Mouse (Mus musculus) adrenal gland, postnatal 36 days (tissue): ENCODE data around the gene Kif3c. TPM values are rescaled to one million over a fixed set of nuclear protein-coding genes. Genes with fewer than 3 reads are reported as not detected.
A peak's percentile ranks its signal among the peaks of the same experiment; 100 is the strongest.

ENCODE experiments used
- DNase-seq, 2 experiments: peaks; one replicate each; pipeline ENCODE4 v3.0.0; 2021; ENCODE audit warnings: mixed read lengths in 1 of 2
- total RNA-seq, 2 experiments: library from RNA; stranded (reverse); gene quantifications; 2 replicates each; pipeline ENCODE4 v1.2.3; 2021

Kif3c gene
- total RNA-seq, 2 experiments from 2014 or later: 19.1 to 30.6 TPM

GRCm38 (mm10) chr12:3425375-3426341, 60.7 kb downstream of the Kif3c start:
- DNase-seq: peak; percentile 39 to 41

- DNase-seq: peak; percentile 100
Observed at GRCm38 (mm10) chr12:3426530-3427034, 61.6 kb downstream of the Kif3c start, which contains the start of gene Asxl2. Gene Asxl2 (plus strand): TSS chr12:3426857.

GRCm38 (mm10) chr12:3427067-3427889, 62.3 kb downstream of the Kif3c start:
- peak; percentile 77 to 78 for DNase-seq

DNA sequence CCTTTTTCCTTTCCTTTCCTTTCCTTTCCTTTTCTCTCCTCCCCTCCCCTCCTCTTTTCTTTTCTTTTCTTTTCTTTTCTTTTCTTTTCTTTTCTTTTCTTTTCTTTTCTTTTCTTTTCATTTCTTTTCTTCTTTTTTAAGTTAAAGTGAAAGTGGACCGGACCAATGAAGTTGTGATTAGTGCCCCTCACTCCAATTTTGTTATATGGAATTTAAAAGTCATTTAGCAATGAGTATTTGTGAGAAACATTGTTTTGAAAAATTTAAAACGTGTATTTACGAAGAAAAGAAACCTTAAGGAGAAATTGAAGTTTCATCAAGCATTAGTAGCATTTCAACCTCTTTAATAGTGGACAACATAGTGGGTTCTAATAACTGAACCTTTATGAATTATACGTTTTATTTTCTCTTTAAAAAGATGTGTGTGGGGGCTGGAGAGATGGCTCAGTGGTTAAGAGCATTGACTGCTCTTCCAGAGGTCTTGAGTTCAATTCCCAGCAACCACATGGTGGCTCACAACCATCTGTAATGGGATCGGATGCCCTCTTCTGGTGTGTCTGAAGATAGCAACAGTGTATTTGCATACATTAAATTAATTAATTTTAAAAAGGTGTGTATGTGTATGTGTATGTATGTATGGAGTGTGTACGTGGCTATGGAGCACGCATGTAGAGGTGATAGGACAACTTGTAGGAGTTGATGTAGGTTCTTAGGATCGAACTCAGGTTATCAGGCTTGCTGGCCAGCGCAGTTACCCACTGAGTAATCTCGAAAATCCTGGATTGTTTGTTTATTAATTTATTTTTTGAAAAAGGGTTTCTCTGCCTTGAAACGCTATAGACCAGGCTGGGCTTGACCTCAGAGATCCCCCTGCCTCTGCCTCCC, 63.2 kb downstream of the Kif3c start:
- no peak for DNase-seq

GRCm38 (mm10) chr12:3429681-3430442, 64.9 kb downstream of the Kif3c start:
- DNase-seq: no peak

DNA sequence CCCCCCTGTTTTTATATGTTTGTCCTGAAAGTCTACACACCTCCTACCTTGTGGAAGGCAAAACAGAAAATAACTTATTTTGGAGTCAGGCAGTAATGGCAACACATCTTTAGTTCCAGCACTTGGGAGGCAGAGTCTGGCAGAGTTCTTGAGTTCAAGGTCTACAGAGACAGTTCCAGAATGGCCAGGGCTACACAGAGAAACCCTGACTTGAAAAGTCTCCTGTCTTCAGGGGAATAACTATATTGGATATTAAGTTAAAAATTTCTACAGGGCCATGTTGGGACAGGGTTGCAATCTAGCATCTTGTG, 65.5 kb downstream of the Kif3c start:
- no peak for DNase-seq

GRCm38 (mm10) chr12:3430985-3431384, 66.1 kb downstream of the Kif3c start:
- no peak for DNase-seq

DNA sequence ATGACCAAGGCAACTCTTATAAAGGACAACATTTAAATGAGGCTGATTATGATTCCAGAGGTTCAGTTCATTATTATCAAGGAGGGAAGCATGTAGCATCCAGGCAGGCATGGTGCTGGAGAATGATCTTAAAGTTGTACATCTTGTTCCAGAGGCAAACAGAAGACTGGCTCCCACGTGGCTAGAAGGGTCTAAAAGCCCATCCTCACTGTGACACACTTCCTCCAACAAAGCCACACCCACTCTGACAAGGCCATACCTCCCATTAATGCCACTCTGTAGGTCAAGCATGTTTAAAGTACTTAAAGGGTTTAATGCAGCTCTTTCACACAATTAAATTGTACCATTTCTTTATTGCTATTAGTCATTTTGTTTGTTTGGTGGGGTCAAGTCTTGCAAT, 68.8 kb downstream of the Kif3c start:
- DNase-seq: no peak

- no peak for DNase-seq
Observed at GRCm38 (mm10) chr12:3436446-3436845, 71.5 kb downstream of the Kif3c start.

DNA sequence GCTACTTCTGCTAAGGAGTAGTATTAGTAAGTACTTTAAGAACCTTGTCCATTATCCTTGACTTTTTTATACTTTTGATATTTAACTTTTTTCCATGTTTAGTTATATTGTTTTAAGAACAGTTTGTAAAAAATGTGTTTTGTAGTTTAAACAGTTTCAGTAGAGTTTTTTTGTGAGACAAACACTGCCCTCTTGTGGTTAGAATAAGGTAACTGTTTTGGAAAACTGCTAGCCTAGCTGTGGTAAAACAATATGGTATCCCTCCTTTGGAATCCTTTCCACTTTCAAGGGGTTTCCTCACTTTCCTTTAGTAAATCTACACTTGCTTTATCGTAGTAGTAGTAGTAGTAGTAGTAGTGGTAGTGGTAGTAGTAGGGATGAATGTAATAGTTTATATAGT, 72.9 kb downstream of the Kif3c start:
- DNase-seq: no peak

GRCm38 (mm10) chr12:3440916-3441315, 76.0 kb downstream of the Kif3c start:
- DNase-seq: peak in 1 of 2 experiments; percentile 16

GRCm38 (mm10) chr12:3441361-3441760, 76.4 kb downstream of the Kif3c start:
- DNase-seq: no peak

GRCm38 (mm10) chr12:3453554-3453953, 88.6 kb downstream of the Kif3c start:
- DNase-seq: no peak

Other genes starting within 250 kb of the Kif3c start
- gene Rab10, start 55.2 kb upstream of the Kif3c start, total RNA-seq: 100 to 1,000 TPM; 180 to 238 TPM
- 10 to 100 TPM; 32.7 to 39.6 TPM for gene Asxl2, start 61.7 kb downstream of the Kif3c start, total RNA-seq
- 10 to 100 TPM; 30.1 to 43.3 TPM for gene Dtnb, start 207.2 kb downstream of the Kif3c start, total RNA-seq